Mouse (Mus musculus) gastrocnemius, postnatal 36 days (tissue): ENCODE measurements around the gene Kcnq5. TPM values are rescaled to one million over a fixed set of nuclear protein-coding genes. Genes with fewer than 3 reads are reported as not detected.
"Not testable (repeated sequence)": the region's sequence is repeated elsewhere in the genome, so short reads cannot be mapped to it uniquely, and the experiment has no call there.

Experiments used
- DNase-seq, 2 experiments: peaks; one replicate each; pipeline ENCODE4 v3.0.0; 2022
- intact Hi-C: fragments of 180-260 bp; cut with DNase I; formaldehyde crosslinking; loops from one replicate; pipeline ENCODE4 v1.15.1; 2025
- total RNA-seq, 2 experiments: library from RNA; stranded (reverse); gene quantifications; 2 replicates each; pipeline ENCODE4 v1.2.3; 2021

Kcnq5 gene
- total RNA-seq, 2 experiments from 2014 or later, result 5.4 to 8.2 TPM

DNA sequence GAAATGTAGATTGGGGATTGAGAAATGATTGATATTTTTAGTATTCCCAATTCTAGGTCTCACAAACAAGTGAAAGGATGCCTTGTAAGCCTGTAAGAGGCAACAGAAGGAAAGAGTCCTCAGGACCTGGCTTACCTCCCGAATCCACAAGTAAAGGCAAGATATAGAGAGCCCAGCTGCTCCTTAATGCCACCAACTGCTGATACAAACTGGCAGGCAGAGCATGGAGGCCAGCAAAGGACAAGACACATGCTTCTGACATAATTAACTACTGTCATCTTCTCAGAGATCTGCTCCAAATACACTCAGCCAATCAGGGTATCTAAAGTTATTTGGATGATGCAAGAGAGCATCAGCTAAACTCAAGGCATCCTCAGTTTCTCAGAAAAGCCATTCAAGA is 93.3 kb downstream of the Kcnq5 start:
- no peak for DNase-seq
- intact Hi-C loops, result no loop called here

DNA sequence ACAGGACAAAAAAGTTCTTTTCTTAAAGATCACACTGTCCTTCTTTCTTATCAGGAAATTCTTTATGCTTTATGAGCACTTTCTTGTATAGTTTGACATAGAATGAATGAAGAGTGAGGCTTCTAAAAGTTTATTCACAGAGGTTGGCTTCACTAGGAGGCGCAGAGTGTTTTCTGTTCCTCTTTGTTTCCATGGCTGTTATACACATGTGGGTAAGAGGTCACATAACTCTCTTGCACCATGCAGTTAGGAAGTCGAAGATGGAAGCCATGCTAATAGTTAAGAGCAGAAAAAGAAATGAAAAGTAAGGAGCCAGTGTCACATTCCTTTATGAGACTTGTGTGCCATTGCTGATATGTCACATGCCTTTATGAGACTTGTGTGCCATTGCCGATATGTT is 105.3 kb downstream of the Kcnq5 start:
- intact Hi-C loops, result no loop called here

DNA sequence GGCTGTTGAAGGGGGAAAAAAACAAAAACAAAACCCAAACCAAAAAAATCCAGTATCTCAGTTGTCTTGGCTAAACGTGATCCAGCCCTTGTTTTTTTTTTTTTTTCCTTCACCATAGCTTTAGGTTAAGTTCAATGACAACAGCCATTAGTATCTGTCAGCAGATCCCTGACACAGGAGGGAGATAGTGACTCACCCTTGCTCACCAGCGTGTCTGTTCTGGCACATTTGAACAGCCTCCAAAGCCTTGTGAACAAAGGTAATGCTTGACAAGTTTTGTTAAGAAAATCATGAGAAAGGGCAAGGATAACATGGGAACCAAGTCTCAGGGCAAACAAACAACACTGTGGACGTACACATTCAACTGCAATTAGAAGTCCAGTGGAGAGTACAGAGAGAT is 123.2 kb downstream of the Kcnq5 start:
- DNase-seq, result no peak
- intact Hi-C loops, result no loop called here

More for the DNA sequence above, 105.3 kb downstream of the Kcnq5 start:
- DNase-seq, result no peak

DNA sequence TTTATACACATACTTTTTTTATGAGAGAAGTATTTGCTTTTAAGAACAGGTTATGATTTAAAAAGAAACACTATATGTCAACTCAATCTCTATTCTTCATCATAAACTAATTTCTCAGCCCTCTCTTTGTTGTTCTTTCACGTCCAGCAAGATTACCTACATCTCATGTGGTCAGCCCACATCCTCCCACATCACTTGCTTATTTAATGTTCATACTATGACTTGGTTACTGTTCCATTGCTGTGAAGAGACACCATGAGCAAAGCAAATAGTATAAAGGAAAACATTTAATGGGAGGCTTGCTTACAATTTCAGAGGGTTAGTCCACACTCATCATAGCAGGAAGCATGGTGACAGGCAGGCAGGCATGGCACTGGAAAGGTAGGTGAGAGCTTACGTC is 124.4 kb downstream of the Kcnq5 start:
- no peak for DNase-seq
- intact Hi-C loops, result no loop called here

DNA sequence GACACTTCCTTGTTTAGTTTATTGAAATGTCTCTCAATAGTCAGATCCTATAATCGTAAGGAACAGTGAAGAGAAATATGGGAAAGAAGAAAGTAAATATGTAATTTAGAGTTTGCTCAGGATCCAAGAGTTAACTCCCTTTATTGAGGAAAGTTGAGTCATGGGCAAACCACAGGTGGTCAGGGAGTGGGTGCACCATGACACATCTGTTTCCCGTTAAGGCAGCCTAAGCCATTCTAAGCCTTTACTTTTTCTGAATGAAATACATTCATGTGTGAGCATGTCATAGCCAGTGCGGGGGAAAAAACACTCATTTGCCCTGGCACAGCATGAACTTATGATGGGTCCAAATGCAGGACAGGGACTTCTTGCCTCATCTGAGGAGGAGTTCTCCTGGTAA is 125.4 kb downstream of the Kcnq5 start:
- intact Hi-C loops, result no loop called here
- DNase-seq, result no peak

DNA sequence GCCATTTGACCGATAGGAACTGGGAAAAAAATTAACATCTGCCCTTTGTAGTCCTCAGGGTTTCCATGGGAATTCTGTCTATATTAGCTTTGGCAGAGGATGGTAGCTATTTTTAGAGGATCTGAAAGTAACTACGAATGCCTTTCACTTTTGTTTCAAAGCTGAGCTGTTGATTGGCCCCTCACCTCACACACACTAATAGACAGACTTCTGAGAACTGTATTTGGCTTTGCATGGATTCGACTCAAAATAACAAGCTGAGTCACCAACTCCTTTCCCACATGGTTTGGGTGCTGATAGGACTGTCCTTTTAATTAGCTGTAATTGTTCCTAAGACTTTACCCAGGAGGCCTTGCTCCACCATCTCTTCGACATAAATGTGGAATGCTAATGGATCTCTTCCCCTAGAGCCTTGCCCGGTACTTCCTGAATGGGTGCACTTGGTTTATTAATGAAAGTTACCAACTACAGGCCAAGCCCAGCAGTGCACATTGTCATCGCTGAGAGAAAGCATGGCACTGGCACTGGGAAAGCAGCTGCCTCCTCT is 131.8 kb downstream of the Kcnq5 start:
- no peak for DNase-seq
- intact Hi-C loops, result no loop called here

DNA sequence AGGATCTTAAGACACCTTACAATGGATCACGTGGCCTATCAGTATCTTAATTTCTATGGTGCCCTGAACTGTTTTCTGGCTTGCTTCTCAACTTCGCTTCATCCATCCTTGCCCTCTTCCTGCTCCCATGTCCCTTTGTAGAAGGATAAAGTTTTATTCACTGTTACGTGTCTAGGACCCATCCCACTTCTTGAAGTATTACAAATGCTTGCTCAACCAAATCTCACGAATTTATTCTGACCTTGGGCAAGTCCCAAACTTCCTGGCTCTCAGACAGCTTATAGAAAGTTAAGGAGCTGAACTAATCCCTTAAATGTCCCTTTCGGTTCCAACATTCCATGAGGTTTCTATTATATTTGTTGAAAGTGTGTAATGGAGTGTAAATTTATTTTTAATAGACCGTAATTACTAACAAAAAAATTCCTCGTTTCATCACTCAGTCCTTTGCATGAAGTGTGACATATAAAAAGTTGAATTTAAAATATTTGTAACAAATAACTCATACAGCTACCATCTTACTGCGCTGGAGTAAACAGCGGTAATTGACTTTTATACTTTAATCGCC is 141.6 kb downstream of the Kcnq5 start:
- no peak for DNase-seq
- intact Hi-C loops, result no loop called here

DNA sequence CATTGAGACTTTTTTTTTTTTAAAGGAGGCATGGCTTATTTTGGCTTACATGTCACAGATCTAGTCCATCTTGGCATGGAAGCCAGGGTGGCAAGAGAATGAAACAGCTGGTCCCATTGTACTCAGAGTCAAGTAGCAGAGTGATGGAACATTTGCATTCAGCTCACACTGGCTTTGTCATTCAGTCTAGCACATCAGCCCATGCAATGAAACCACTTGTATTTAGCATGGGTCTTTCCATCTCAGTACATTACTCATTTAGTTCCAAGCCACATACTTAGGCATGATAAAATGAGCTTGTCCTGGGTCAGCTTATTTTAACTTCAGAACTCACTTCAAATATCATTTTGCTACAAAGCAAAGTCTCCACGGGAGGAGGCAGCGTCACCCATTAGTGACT is 156.7 kb downstream of the Kcnq5 start:
- no peak for DNase-seq
- intact Hi-C loops, result no loop called here

DNA sequence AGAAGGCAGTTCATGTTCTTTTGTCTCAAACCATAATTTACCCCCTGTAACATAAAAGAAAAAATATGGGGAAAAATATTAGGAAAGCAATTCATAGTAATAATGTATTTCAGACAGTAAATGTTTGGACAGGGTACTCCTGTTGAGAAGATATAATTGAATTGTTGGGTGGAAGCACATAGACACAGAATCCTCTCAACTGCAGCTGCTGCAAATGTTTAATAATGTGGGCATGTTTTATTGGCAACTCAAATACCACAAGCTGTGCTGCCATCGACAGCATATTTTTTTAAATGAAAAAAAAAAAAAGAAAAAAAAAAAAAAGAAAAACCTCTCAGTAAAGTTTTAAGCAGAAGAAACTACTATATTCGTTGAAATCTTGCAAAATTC is 157.3 kb downstream of the Kcnq5 start:
- intact Hi-C loops, result no loop called here

DNA sequence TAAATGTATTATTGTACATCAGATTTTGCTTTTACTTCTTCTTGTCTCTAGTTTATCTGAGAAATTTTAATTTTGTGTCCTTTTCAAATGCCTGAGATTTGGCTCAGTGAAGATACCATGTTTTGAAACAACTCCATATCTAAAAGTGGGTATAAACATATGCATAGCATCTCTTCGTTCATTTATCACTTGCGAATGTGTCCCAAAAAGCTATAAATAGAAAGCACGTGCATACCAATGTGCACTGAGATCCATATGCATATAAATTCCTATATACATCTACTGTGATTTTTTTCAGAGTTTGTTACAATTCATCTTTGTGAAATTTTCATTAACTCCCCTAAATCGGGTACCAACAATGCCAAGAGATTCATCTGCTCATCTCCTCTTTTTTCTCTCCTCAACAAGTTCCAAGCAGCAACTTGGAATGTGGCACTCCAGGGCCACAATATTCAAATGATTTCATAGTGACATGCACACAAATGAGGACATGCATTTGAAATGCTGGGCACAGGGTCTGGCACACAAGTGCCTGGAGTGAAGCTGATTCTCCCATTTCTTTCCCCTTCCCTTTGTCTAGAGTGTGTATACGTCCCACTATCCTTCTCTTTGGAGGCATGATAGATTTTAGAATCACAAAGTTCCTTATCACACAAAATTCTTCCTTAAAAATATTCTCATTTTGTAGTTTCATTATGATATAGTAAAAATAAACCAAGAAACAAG is 157.8 kb downstream of the Kcnq5 start:
- no peak for DNase-seq
- intact Hi-C loops, result no loop called here

More for the DNA sequence above, 157.3 kb downstream of the Kcnq5 start:
- DNase-seq, result no peak

DNA sequence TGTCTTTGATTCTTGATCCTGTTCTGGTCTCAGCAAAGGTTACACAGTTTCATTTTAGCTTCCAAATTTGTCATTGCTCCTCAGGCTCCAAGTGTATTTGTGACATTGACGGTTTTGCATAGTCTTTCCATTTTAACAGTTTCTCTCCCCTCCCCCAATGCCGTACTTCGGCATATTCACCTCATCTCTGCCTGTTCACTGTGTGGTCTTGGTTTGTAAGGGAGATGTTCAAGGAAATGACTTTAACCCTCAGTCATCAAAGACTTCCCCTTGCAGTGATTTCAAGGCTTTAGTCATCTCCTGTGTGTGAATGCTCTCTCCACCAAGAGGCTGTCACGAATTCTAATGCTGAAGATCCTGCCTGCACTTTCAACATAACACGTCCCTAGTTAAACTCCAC is 181.0 kb downstream of the Kcnq5 start:
- no peak for DNase-seq
- intact Hi-C loops, result no loop called here

DNA sequence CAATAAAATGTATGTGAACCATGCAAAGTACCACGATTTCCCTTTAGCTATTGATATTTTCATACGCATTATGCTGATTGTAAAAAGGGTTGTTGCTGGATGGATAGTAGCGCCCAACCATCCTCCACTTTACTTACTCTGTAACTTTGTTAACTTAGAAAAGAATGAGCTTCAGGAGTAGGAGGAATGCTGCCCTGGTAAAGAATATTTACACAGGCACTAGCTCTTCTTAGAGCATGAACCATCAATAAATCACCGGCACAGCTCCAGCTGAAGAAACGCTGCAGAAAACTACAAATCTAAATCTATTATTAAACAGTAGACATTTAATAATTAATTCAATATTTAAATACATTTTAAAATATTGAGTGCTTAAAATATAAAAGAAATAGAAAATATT is 184.2 kb downstream of the Kcnq5 start:
- DNase-seq, result no peak
- intact Hi-C loops, result no loop called here

DNA sequence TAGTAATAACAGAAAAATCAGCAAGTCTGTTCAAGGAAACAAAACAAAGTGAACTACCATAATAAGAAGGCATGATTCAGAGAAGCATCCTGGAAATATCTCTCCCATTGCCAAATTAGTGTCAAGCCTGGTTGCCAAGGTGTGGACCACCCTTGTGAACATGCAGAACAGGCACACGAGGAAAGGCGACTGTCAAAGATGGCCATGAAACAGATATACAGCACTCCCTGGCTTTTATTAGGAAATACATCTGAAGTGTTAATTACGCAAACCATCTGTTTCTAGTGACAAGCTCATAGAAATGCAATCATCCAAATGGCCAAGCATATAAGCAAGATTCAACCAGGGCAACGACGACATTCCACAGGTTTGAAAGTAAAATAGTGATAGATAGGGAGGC is 187.8 kb downstream of the Kcnq5 start:
- intact Hi-C loops, result no loop called here
- DNase-seq, result no peak

DNA sequence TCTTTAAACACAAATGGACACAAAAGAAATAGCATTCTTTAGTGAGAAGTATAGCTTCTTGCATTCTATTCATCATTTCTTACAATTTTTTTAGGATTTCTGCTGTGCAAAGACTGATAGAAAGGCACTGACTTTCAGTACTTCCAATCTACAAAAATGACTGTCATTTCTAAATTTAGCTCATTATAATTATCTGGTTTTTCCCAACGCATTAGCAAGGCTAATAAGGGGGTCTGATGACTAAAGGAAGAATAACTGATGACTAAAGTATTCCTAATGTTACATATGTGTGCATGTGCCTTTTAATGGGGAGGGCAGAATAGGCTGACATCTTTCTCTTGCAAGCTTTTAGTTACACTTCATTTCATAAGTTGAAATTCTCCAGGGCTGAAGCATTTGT is 191.2 kb downstream of the Kcnq5 start:
- intact Hi-C loops, result no loop called here

DNA sequence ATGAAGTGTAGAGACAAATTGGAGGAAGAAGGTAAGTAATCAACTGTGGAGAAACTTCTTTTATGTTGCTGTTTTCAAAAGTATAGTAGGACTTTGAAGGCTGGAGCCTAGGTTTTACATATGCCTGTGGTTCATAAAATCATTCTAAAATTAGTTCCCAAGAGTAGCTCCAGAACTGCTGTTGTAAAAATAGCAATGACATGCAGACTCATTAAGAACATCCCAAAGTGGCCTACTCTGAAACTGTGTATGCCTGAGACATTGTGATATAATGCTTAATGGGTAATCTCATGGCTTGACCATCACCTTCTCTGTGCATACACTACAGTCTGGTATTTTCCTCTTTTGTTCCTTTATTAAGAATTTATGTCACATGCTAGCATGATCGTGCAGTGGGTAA is 212.4 kb downstream of the Kcnq5 start:
- DNase-seq, result no peak
- intact Hi-C loops, result no loop called here

More for the DNA sequence above, 191.2 kb downstream of the Kcnq5 start:
- no peak for DNase-seq

DNA sequence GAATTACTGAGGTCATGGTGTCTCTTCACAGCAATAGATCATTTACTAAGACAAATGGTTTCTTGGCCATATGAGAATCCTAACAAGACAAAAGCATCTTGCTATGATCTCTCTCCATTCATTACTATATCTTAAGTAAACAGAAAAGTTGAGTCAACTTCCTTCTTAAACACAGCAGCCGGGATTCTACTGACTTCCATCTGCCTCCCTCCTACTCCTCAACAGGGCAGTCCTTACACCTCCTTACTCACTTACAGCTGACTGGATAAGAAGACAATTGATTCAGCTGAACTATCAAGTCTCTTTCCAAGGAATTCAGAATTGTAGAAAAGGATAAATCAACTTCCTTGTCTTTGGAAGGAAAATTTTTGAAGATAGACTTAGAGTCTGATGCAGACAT is 232.6 kb downstream of the Kcnq5 start:
- intact Hi-C loops, result no loop called here
- DNase-seq, result no peak

DNA sequence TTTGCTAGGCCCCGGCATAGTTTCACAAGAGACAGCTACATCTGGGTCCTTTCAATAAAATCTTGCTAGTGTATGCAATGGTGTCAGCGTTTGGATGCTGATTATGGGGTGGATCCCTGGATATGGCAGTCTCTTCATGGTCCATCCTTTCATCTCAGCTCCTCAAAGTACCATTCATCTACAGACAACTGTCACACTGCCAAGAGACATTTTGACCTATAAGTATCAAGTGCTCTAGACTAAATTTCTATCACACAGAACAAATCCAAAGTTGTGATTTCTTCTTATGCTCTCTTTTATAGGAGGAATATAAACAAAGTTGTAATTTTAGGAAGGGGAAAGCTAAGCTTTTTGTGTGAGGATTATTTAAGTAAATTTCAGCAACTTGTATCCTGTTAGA is 238.5 kb downstream of the Kcnq5 start:
- intact Hi-C loops, DNase-seq: not testable (repeated sequence)

DNA sequence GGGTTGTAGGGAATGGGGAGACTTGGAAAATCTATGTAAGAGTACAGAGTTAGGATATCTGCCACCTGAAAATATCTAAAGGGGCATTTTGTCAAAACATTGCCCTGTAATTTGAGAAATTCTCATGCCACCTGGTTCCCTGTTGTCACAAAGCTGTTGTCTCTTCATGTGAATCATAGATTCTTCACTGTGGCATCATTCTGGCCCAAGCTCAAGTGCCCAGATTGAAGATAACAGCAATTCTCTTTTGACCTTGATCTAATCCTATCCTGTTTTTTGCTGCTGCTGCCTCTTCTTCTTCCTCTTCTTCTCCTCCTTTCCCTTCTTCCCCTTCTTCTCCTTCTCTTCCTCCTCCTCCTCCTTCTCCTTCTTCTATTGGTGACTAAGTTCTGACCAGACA is 240.5 kb downstream of the Kcnq5 start:
- intact Hi-C loops, result no loop called here

DNA sequence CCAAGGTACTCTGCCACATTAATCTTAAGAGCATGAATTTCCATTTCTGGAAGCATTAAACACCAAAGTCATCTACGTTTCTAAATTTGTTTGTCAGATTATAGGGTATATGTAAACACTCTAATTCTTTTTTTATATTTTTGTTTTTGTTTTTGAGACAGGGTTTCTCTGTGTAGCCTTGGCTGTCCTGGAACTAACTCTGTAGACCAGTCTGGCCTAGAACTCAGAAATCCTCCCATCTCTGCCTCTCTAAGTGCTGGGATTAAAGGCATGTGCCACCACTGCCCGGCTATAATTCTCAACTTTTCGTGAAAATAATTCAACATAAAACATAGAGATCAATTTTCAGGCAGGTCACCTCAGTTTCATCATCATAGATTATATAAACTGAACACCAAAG is 246.9 kb downstream of the Kcnq5 start:
- intact Hi-C loops, result no loop called here
- no peak for DNase-seq

More for the DNA sequence above, 240.5 kb downstream of the Kcnq5 start:
- no peak for DNase-seq

DNA sequence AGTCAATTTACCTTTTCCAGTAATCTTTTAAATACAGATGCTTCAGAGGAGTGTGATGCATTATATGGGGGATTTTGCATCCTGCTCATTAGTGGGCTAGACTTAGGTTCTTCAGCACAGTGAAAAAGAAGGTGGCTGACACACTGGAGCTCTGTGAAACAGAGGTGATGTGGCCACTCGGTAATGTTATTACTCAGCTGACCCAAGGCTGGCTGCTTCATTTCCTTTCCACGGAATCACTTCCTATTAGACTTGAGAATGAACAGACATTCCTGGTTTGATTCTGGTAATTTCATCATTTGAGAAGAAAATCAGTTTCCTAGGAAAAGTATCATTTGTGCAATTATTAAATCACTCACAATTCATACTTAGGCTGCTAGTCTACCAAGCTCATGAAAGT is 249.0 kb downstream of the Kcnq5 start:
- intact Hi-C loops, result no loop called here
- no peak for DNase-seq

DNA sequence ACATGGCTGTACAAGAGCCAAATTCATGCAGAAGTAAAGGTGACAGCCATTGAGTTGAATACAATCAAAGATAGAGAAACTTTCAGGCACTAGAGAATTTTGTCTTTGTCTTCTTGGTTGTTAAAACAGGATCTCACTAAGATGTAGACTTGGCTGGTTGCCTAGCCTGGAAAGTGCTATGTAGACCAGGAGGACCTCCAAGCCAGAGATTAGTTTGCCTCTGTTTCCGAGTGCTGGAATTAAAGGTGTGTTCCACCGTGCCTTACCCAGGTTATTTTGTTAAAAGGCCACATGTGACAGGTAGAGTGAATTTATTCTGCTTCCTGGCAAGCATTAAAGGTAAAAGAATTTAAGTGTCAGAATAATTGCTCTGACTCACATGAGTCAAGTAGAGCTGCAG is 271.3 kb downstream of the Kcnq5 start:
- DNase-seq, result no peak
- intact Hi-C loops, result no loop called here

DNA sequence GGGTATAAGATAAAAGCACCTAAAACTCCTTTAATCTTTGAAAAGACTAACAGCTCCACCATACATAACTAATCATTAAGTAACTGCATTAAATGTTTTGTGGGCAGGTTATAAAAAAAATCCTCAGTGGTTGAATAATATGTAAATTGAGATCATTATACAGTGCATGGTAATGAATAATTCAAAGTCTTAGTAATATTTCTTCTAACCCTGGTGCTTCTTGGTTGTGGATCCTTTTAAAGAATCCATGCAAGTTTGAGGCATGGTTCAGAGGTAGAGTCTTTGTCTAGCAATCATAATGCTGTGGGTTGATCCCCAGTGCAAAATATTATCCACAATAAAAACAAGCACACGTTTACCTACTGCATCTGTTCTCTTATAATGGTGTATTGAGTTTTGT is 272.8 kb downstream of the Kcnq5 start:
- intact Hi-C loops, result no loop called here
- no peak for DNase-seq
